Mouse (Mus musculus): ENCODE data around the gene Tef. TPM values are rescaled to one million over a fixed set of nuclear protein-coding genes. Genes with fewer than 3 reads are reported as not detected.
A peak's percentile ranks its signal among the peaks of the same experiment; 100 is the strongest.

Tef gene
- polyA plus RNA-seq, 1 experiment, result 16.2 TPM

- peaks cover 6% of the 10 kb centered on the region; the same call in 1 of the 2 replicates for H3K4me1 ChIP-seq (ENCODE audit: control insufficient read depth, insufficient read depth, low read length)
- H3K27ac ChIP-seq (ENCODE audit: control insufficient read depth, insufficient read depth, low read depth, low read length, poor library complexity), result no peak overlapping the region
- TF ChIP-seq POLR2A (IDR thresholded peaks at IDR 0.05; ENCODE audit: borderline replicate concordance, control insufficient read depth, low read depth, low read length) (no peak), CTCF (IDR thresholded peaks at IDR 0.05; ENCODE audit: control insufficient read depth, insufficient read depth, low read length) (no peak)
- H3K4me3 ChIP-seq (replicated peaks; ENCODE audit: control insufficient read depth, low read depth, low read length), result no peak overlapping the region
- 89% methylated on average over 1 of the region's 1 CpGs for WGBS
Observed at GRCm38 (mm10) chr15:81804172-81804571, 2.0 kb downstream of the Tef start.

- WGBS, result 44% methylated on average over 3 of the region's 3 CpGs
- peaks cover 6% of the 10 kb centered on the region; the same call in 1 of the 2 replicates for H3K4me1 ChIP-seq (ENCODE audit: control insufficient read depth, insufficient read depth, low read length)
- H3K4me3 ChIP-seq (replicated peaks; ENCODE audit: control insufficient read depth, low read depth, low read length), result no peak overlapping the region
- H3K27ac ChIP-seq (ENCODE audit: control insufficient read depth, insufficient read depth, low read depth, low read length, poor library complexity), result no peak overlapping the region
- no peak for TF ChIP-seq CTCF (IDR thresholded peaks at IDR 0.05; ENCODE audit: control insufficient read depth, insufficient read depth, low read length)
Observed at GRCm38 (mm10) chr15:81804883-81805282, 2.7 kb downstream of the Tef start.

GRCm38 (mm10) chr15:81805624-81806023, 3.4 kb downstream of the Tef start:
- TF ChIP-seq CTCF (IDR thresholded peaks at IDR 0.05; ENCODE audit: control insufficient read depth, insufficient read depth, low read length), result no peak
- TF ChIP-seq POLR2A (IDR thresholded peaks at IDR 0.05; ENCODE audit: borderline replicate concordance, control insufficient read depth, low read depth, low read length), result no peak
- H3K27ac ChIP-seq (ENCODE audit: control insufficient read depth, insufficient read depth, low read depth, low read length, poor library complexity), result no peak overlapping the region
- peaks cover 6% of the 10 kb centered on the region; the same call in 1 of the 2 replicates for H3K4me1 ChIP-seq (ENCODE audit: control insufficient read depth, insufficient read depth, low read length)
- H3K4me3 ChIP-seq (replicated peaks; ENCODE audit: control insufficient read depth, low read depth, low read length), result no peak overlapping the region
- 77% methylated on average over 6 of the region's 6 CpGs for WGBS

GRCm38 (mm10) chr15:81806621-81807404, 4.6 kb downstream of the Tef start:
- H3K4me1 ChIP-seq (ENCODE audit: control insufficient read depth, insufficient read depth, low read length), result peaks cover 6% of the 10 kb centered on the region; the same call in 1 of the 2 replicates
- TF ChIP-seq POLR2A (IDR thresholded peaks at IDR 0.05; ENCODE audit: borderline replicate concordance, control insufficient read depth, low read depth, low read length) (no peak), CTCF (IDR thresholded peaks at IDR 0.05; ENCODE audit: control insufficient read depth, insufficient read depth, low read length) (no peak)
- WGBS, result 79% methylated on average over 4 of the region's 4 CpGs
- H3K27ac ChIP-seq (ENCODE audit: control insufficient read depth, insufficient read depth, low read depth, low read length, poor library complexity), result no peak overlapping the region
- no peak overlapping the region for H3K4me3 ChIP-seq (replicated peaks; ENCODE audit: control insufficient read depth, low read depth, low read length)

- Histone ChIP-seq H3K4me1 (ENCODE audit: control insufficient read depth, insufficient read depth, low read length) (no peaks in the 10 kb centered on the region; the same call in 1 of the 2 replicates), H3K27ac (ENCODE audit: control insufficient read depth, insufficient read depth, low read depth, low read length, poor library complexity) (no peak overlapping the region), H3K4me3 (replicated peaks; ENCODE audit: control insufficient read depth, low read depth, low read length) (no peak overlapping the region)
- WGBS, result 82% methylated on average over 2 of the region's 2 CpGs
- no peak for TF ChIP-seq CTCF (IDR thresholded peaks at IDR 0.05; ENCODE audit: control insufficient read depth, insufficient read depth, low read length)
- no peak for TF ChIP-seq POLR2A (IDR thresholded peaks at IDR 0.05; ENCODE audit: borderline replicate concordance, control insufficient read depth, low read depth, low read length)
Observed at GRCm38 (mm10) chr15:81808799-81809198, 6.6 kb downstream of the Tef start.

GRCm38 (mm10) chr15:81809550-81809949, 7.3 kb downstream of the Tef start:
- Histone ChIP-seq H3K27ac (ENCODE audit: control insufficient read depth, insufficient read depth, low read depth, low read length, poor library complexity) (no peak overlapping the region), H3K4me1 (ENCODE audit: control insufficient read depth, insufficient read depth, low read length) (no peaks in the 10 kb centered on the region; the same call in 1 of the 2 replicates), H3K4me3 (replicated peaks; ENCODE audit: control insufficient read depth, low read depth, low read length) (no peak overlapping the region)
- TF ChIP-seq CTCF (IDR thresholded peaks at IDR 0.05; ENCODE audit: control insufficient read depth, insufficient read depth, low read length) (no peak), POLR2A (IDR thresholded peaks at IDR 0.05; ENCODE audit: borderline replicate concordance, control insufficient read depth, low read depth, low read length) (no peak)
- 26% methylated on average over 1 of the region's 1 CpGs for WGBS

- H3K4me1 ChIP-seq (ENCODE audit: control insufficient read depth, insufficient read depth, low read length), result no peaks in the 10 kb centered on the region; the same call in 1 of the 2 replicates
- WGBS, result under 1% methylated on average over 10 of the region's 10 CpGs
Observed at GRCm38 (mm10) chr15:81810150-81810549, 7.9 kb downstream of the Tef start.

GRCm38 (mm10) chr15:81810671-81811598, 8.7 kb downstream of the Tef start:
- whole genome bisulfite sequencing, result under 1% methylated on average over 87 of the region's 89 CpGs
- Histone ChIP-seq H3K4me3 (replicated peaks; ENCODE audit: control insufficient read depth, low read depth, low read length) (peak overlapping the region; percentile 78), H3K4me1 (ENCODE audit: control insufficient read depth, insufficient read depth, low read length) (no peaks in the 10 kb centered on the region; the same call in 1 of the 2 replicates), H3K27ac (ENCODE audit: control insufficient read depth, insufficient read depth, low read depth, low read length, poor library complexity) (peak overlapping the region; percentile 81)
- TF ChIP-seq POLR2A (IDR thresholded peaks at IDR 0.05; ENCODE audit: borderline replicate concordance, control insufficient read depth, low read depth, low read length) (peak; percentile 50; the same call in 1 of the 2 replicates), CTCF (IDR thresholded peaks at IDR 0.05; ENCODE audit: control insufficient read depth, insufficient read depth, low read length) (no peak)

More at GRCm38 (mm10) chr15:81810150-81810549, 7.9 kb downstream of the Tef start:
- H3K4me3 ChIP-seq (replicated peaks; ENCODE audit: control insufficient read depth, low read depth, low read length), result peak overlapping the region; percentile 63
- TF ChIP-seq CTCF (IDR thresholded peaks at IDR 0.05; ENCODE audit: control insufficient read depth, insufficient read depth, low read length) (no peak), POLR2A (IDR thresholded peaks at IDR 0.05; ENCODE audit: borderline replicate concordance, control insufficient read depth, low read depth, low read length) (no peak)
- peak overlapping the region; percentile 48; the same call in 1 of the 2 replicates for H3K27ac ChIP-seq (ENCODE audit: control insufficient read depth, insufficient read depth, low read depth, low read length, poor library complexity)

Data from bone marrow, adult 2 months (tissue).